Mouse (Mus musculus) neural tube, embryonic 11.5 days (tissue): ENCODE data around the gene Prtn3. TPM values are rescaled to one million over a fixed set of nuclear protein-coding genes. Genes with fewer than 3 reads are reported as not detected.

Experiments used
- ATAC-seq: fragments of 200-750 bp; cut with Nextera tagmentation; 2 replicates; pipeline ENCODE4 v1.8.0; 2017; ENCODE audit warnings: moderate number of reproducible peaks, mild to moderate bottlenecking, moderate TSS enrichment, moderate library complexity; ENCODE audit not compliant: insufficient read depth, low FRiP score, low TSS enrichment
- DNase-seq: peaks from one replicate; pipeline ENCODE4 v3.0.0-alpha.2; 2015; ENCODE audit warnings: low spot score
- H3K27ac ChIP-seq: fragments of 300-500 bp; sonication (generic); 2 replicates; pipeline ENCODE4 v1.5.1; 2014; ENCODE audit warnings: low read depth, mild to moderate bottlenecking, low read length
- H3K27me3 ChIP-seq: fragments of 300-500 bp; sonication (generic); 2 replicates; pipeline ENCODE4 v1.6.1; 2014; ENCODE audit warnings: mild to moderate bottlenecking, low read length, mixed read lengths; ENCODE audit not compliant: control insufficient read depth, insufficient read depth
- H3K36me3 ChIP-seq: fragments of 300-500 bp; sonication (generic); 2 replicates; pipeline ENCODE4 v1.6.1; 2014; ENCODE audit warnings: mild to moderate bottlenecking, low read length, moderate library complexity, mixed read lengths; ENCODE audit not compliant: control insufficient read depth, insufficient read depth
- H3K4me1 ChIP-seq: fragments of 300-500 bp; sonication (generic); 2 replicates; pipeline ENCODE4 v1.6.1; 2014; ENCODE audit warnings: low read length, mixed read lengths; ENCODE audit not compliant: control insufficient read depth, insufficient read depth
- H3K4me2 ChIP-seq: fragments of 300-500 bp; sonication (generic); 2 replicates; pipeline ENCODE4 v1.6.1; 2014; ENCODE audit warnings: low read depth, mild to moderate bottlenecking, moderate library complexity
- H3K4me3 ChIP-seq: fragments of 300-500 bp; sonication (generic); 2 replicates; pipeline ENCODE4 v1.5.1; 2014; ENCODE audit warnings: low read depth, low read length
- H3K9ac ChIP-seq: fragments of 300-500 bp; sonication (generic); 2 replicates; pipeline ENCODE4 v1.6.1; 2014; ENCODE audit warnings: mild to moderate bottlenecking, low read length
- H3K9me3 ChIP-seq: fragments of 300-500 bp; sonication (generic); 2 replicates; pipeline ENCODE4 v1.6.1; 2016; ENCODE audit warnings: low read length; ENCODE audit not compliant: control insufficient read depth
- WGBS: fragments of 180-500 bp; shearing (Covaris S2); extraction: QIAGEN DNeasy Blood & Tissue Kit; methylation state at CpG from one replicate; pipeline ENCODE4 v1.1.7; 2014; 5-methylcytosine and 5-hydroxymethylcytosine counted together
- microRNA-seq: library from miRNA; unstranded; fragments of <30 nt; microRNA quantifications from one replicate; pipeline ENCODE4, GENCODE M21; 2016
- polyA plus RNA-seq: library from polyadenylated mRNA; unstranded; fragments of >200 nt; fragmentation: Nextera tagmentation; extraction: Ambion mirVana; gene quantifications from 2 replicates; pipeline ENCODE4 v1.2.1, GENCODE M21; 2014

Gene Prtn3
- polyA plus RNA-seq, 1 experiment from 2014 or later: 12.5 TPM

- H3K9ac ChIP-seq: no peak overlapping the region
- H3K27me3 ChIP-seq: no peaks in the 10 kb centered on the region
- no peak for DNase-seq
- no peak overlapping the region for H3K4me3 ChIP-seq
- no peak overlapping the region for H3K27ac ChIP-seq
- ATAC-seq: no peak
- H3K36me3 ChIP-seq: peaks cover 6% of the 10 kb centered on the region
- H3K4me2 ChIP-seq: no peak overlapping the region
- H3K4me1 ChIP-seq: peaks cover 39% of the 10 kb centered on the region
- H3K9me3 ChIP-seq: no peaks in the 10 kb centered on the region
- 88% methylated on average over 18 of the region's 18 CpGs for WGBS
These were observed 55.9 kb downstream of the Prtn3 start for GRCm38 (mm10) chr10:79929967-79930825.

GRCm38 (mm10) chr10:79930826-79931186 lies 56.5 kb downstream of the Prtn3 start:
- no peak overlapping the region for H3K27ac ChIP-seq
- H3K9me3 ChIP-seq: no peaks in the 10 kb centered on the region
- ATAC-seq: no peak
- no peak for DNase-seq
- H3K4me2 ChIP-seq: no peak overlapping the region
- H3K4me3 ChIP-seq: no peak overlapping the region
- WGBS: 83% methylated on average over 16 of the region's 16 CpGs
- H3K36me3 ChIP-seq: peaks cover 6% of the 10 kb centered on the region
- no peaks in the 10 kb centered on the region for H3K27me3 ChIP-seq
- no peak overlapping the region for H3K9ac ChIP-seq
- peaks cover 39% of the 10 kb centered on the region for H3K4me1 ChIP-seq

GRCm38 (mm10) chr10:79931797-79932196 lies 57.5 kb downstream of the Prtn3 start:
- no peak overlapping the region for H3K4me3 ChIP-seq
- H3K4me2 ChIP-seq: no peak overlapping the region
- peaks cover 6% of the 10 kb centered on the region for H3K36me3 ChIP-seq
- no peak overlapping the region for H3K9ac ChIP-seq
- no peak overlapping the region for H3K27ac ChIP-seq
- H3K9me3 ChIP-seq: no peaks in the 10 kb centered on the region
- 82% methylated on average over 9 of the region's 9 CpGs for WGBS
- DNase-seq (no peak), ATAC-seq (no peak)
- peaks cover 33% of the 10 kb centered on the region for H3K4me1 ChIP-seq
- H3K27me3 ChIP-seq: no peaks in the 10 kb centered on the region

DNA sequence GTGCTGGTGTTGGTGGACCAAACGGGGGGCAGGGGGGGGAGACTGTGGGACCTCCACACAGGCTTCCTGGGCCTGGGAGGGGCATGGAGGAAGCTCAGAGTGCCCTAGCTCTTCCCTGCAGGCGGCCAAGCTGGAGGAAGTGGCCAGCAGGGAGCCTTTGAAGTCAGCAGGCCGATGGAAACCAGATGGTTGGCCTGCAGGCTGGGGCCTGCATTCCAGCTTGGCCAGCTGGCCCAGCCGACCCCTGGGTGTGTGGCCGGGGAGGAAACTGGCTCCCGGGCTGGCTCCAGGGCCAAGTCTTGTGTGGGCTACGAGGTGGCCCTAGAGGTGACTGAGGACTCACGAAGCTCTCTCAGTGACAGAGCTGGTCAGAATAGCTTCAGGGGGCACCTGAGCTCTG lies 58.5 kb downstream of the Prtn3 start:
- Histone ChIP-seq H3K27me3 (no peaks in the 10 kb centered on the region), H3K27ac (peak overlapping the region; percentile 23; the same call in 1 of the 2 replicates), H3K4me2 (peak overlapping the region; percentile 19), H3K4me3 (no peak overlapping the region), H3K9ac (no peak overlapping the region; the same call in 1 of the 2 replicates), H3K9me3 (no peaks in the 10 kb centered on the region), H3K36me3 (peaks cover 6% of the 10 kb centered on the region), H3K4me1 (peaks cover 33% of the 10 kb centered on the region)
- DNase-seq (peak; percentile 52), ATAC-seq (no peak)
- WGBS: 9% methylated on average over 8 of the region's 8 CpGs

Small RNA genes within 50 kb of the gene (microRNA-seq; reads per million reads assigned to microRNA genes)
- gene Mir6910: not detected

Other genes starting within 250 kb of the Prtn3 start
- 17.2 and 23.1 TPM in 2 replicates for gene Shc2, start 236.6 kb upstream of the Prtn3 start, polyA plus RNA-seq
- not detected in 2 replicates for gene Odf3l2, start 228.7 kb upstream of the Prtn3 start, polyA plus RNA-seq
- 1.5 and 2.5 TPM in 2 replicates for gene Madcam1, start 209.9 kb upstream of the Prtn3 start, polyA plus RNA-seq
- 71.2 and 78.7 TPM in 2 replicates for gene Tpgs1, start 205.1 kb upstream of the Prtn3 start, polyA plus RNA-seq
- gene Cdc34, start 192.3 kb upstream of the Prtn3 start, polyA plus RNA-seq: 165 and 168 TPM in 2 replicates
- 0.57 and 0.62 TPM in 2 replicates for gene Gzmm, start 185.5 kb upstream of the Prtn3 start, polyA plus RNA-seq
- gene Bsg, start 170.0 kb upstream of the Prtn3 start, polyA plus RNA-seq: 591 and 595 TPM in 2 replicates
- 0.28 and 0.57 TPM in 2 replicates for gene Hcn2, start 157.8 kb upstream of the Prtn3 start, polyA plus RNA-seq
- gene Polrmt, start 127.9 kb upstream of the Prtn3 start, polyA plus RNA-seq: 29.5 and 34.1 TPM in 2 replicates
- 0.20 and 0.84 TPM in 2 replicates for gene Fgf22, start 119.4 kb upstream of the Prtn3 start, polyA plus RNA-seq
- gene Rnf126, start 107.5 kb upstream of the Prtn3 start, polyA plus RNA-seq: 99.7 and 101 TPM in 2 replicates
- gene Fstl3, start 97.2 kb upstream of the Prtn3 start, polyA plus RNA-seq: 1.3 and 1.7 TPM in 2 replicates
- 0.23 TPM in 1 of 2 replicates, not detected in the other for gene Prss57, start 83.5 kb upstream of the Prtn3 start, polyA plus RNA-seq
- gene Palm, start 80.9 kb upstream of the Prtn3 start, polyA plus RNA-seq: 150 and 155 TPM in 2 replicates
- gene Misp, start 53.5 kb upstream of the Prtn3 start, polyA plus RNA-seq: 0.77 and 1.6 TPM in 2 replicates
- gene Ptbp1, start 20.0 kb upstream of the Prtn3 start, polyA plus RNA-seq: 215 and 216 TPM in 2 replicates
- gene Plppr3, start 158 bp downstream of the Prtn3 start, polyA plus RNA-seq: 142 and 156 TPM in 2 replicates
- gene Elane, start 11.8 kb downstream of the Prtn3 start, polyA plus RNA-seq: 0.66 TPM in 1 of 2 replicates, not detected in the other
- gene Cfd, start 16.4 kb downstream of the Prtn3 start, polyA plus RNA-seq: not detected in 2 replicates
- gene Med16, start 34.4 kb downstream of the Prtn3 start, polyA plus RNA-seq: 47.7 and 53.6 TPM in 2 replicates
- 14.5 TPM in 1 of 2 replicates, not detected in the other for gene Gm26602, start 36.4 kb downstream of the Prtn3 start, polyA plus RNA-seq
- gene Kiss1r, start 42.5 kb downstream of the Prtn3 start, polyA plus RNA-seq: 0.77 and 0.80 TPM in 2 replicates
- gene R3hdm4, start 46.7 kb downstream of the Prtn3 start, polyA plus RNA-seq: 150 and 156 TPM in 2 replicates
- gene Arid3a, start 52.6 kb downstream of the Prtn3 start, polyA plus RNA-seq: 7.0 and 8.5 TPM in 2 replicates
- 115 TPM in 2 replicates for gene Wdr18, start 85.7 kb downstream of the Prtn3 start, polyA plus RNA-seq
- 0.16 and 0.30 TPM in 2 replicates for gene Grin3b, start 96.2 kb downstream of the Prtn3 start, polyA plus RNA-seq
- 16.1 and 17.7 TPM in 2 replicates for gene Tmem259, start 109.9 kb downstream of the Prtn3 start, polyA plus RNA-seq
- gene Cnn2, start 114.1 kb downstream of the Prtn3 start, polyA plus RNA-seq: 167 and 187 TPM in 2 replicates
- 4.3 and 7.0 TPM in 2 replicates for gene Abca7, start 122.0 kb downstream of the Prtn3 start, polyA plus RNA-seq
- gene Arhgap45, start 142.2 kb downstream of the Prtn3 start, polyA plus RNA-seq: 4.6 and 4.9 TPM in 2 replicates
- 222 and 234 TPM in 2 replicates for gene Polr2e, start 165.3 kb downstream of the Prtn3 start, polyA plus RNA-seq
- gene Gpx4, start 172.7 kb downstream of the Prtn3 start, polyA plus RNA-seq: 540 and 570 TPM in 2 replicates
- 11.3 and 11.9 TPM in 2 replicates for gene Sbno2, start 231.1 kb downstream of the Prtn3 start, polyA plus RNA-seq
- gene Stk11, start 241.3 kb downstream of the Prtn3 start, polyA plus RNA-seq: 22.0 and 23.5 TPM in 2 replicates